Mouse (Mus musculus) CH12.LX (cell line): ENCODE results near the gene Ric1. TPM values are rescaled to one million over a fixed set of nuclear protein-coding genes. Genes with fewer than 3 reads are reported as not detected.

Source experiments
- DNase-seq: peaks from one replicate; pipeline ENCODE4 v3.0.0-alpha.2; 2013; ENCODE audit errors: extremely low read depth
- H3K27ac ChIP-seq: 2 replicates; pipeline ENCODE4 v1.5.1; 2012; ENCODE audit warnings: low read depth, mild to moderate bottlenecking, control low read depth, moderate library complexity; ENCODE audit not compliant: insufficient read depth
- H3K27me3 ChIP-seq: replicated peaks from 2 replicates; pipeline ENCODE3; 2012; ENCODE audit warnings: inconsistent platforms
- H3K36me3 ChIP-seq, 2 experiments: replicated peaks in 1 of 2; 2 replicates each; pipeline versions ENCODE3 to v1.6.1; 2012; ENCODE audit warnings: inconsistent platforms in 1 of 2, low read length in 1 of 2, mild to moderate bottlenecking in 1 of 2, mixed read lengths in 1 of 2, moderate library complexity in 1 of 2; ENCODE audit not compliant: control insufficient read depth in 1 of 2, insufficient read depth in 1 of 2
- H3K4me1 ChIP-seq, 2 experiments: 2 replicates each; pipeline ENCODE4 v1.6.1; 2012; ENCODE audit warnings: inconsistent platforms in 1 of 2, moderate library complexity in 1 of 2; ENCODE audit not compliant: insufficient read depth in 2 of 2, control insufficient read depth in 1 of 2
- H3K4me2 ChIP-seq: 2 replicates; pipeline ENCODE4 v1.6.1; 2012; ENCODE audit warnings: low read depth, mild to moderate bottlenecking, control low read depth; ENCODE audit not compliant: poor library complexity, insufficient read depth, severe bottlenecking
- H3K4me3 ChIP-seq, 3 experiments: fragments of 150-350 bp in 1 of 3; sonication (generic) in 1 of 3; replicated peaks in 1 of 3; 2 replicates each; pipeline versions ENCODE3 to v1.5.1; 2011 to 2012; ENCODE audit warnings: low read depth in 2 of 3, low read length in 2 of 3, mild to moderate bottlenecking in 2 of 3, moderate library complexity in 2 of 3, control low read depth in 1 of 3, improper control_type of control experiment in 1 of 3, inconsistent platforms in 1 of 3, mixed read lengths in 1 of 3; ENCODE audit not compliant: poor library complexity in 1 of 3
- H3K79me2 ChIP-seq: replicated peaks from 2 replicates; pipeline ENCODE4 v1.6.1; 2012; ENCODE audit warnings: mild to moderate bottlenecking, moderate library complexity; ENCODE audit not compliant: control insufficient read depth, poor library complexity, insufficient read depth, severe bottlenecking; ENCODE audit errors: extremely low read depth
- H3K9ac ChIP-seq: 2 replicates; pipeline ENCODE4 v1.6.1; 2012; ENCODE audit warnings: low read depth, mild to moderate bottlenecking, control low read depth, moderate library complexity; ENCODE audit not compliant: insufficient read depth
- H3K9me3 ChIP-seq: replicated peaks from 2 replicates; pipeline ENCODE3; 2012; ENCODE audit warnings: low read length, inconsistent platforms, mixed read lengths
- CTCF ChIP-seq, 2 experiments: IDR thresholded peaks in 1 of 2; conservative IDR thresholded peaks in 1 of 2; 2 replicates each; pipeline ENCODE4 v1.5.1; 2011 to 2012; ENCODE audit warnings: low read depth in 2 of 2, low read length in 2 of 2, improper control_type of control experiment in 1 of 2, inconsistent platforms in 1 of 2, mild to moderate bottlenecking in 1 of 2, moderate library complexity in 1 of 2
- ELF1 ChIP-seq: IDR thresholded peaks from 2 replicates; pipeline ENCODE4 v1.6.1; 2014; ENCODE audit warnings: low read depth, mild to moderate bottlenecking, inconsistent platforms, low read length, improper control_type of control experiment
- EP300 ChIP-seq: IDR thresholded peaks from 2 replicates; pipeline ENCODE4 v1.6.1; 2011; ENCODE audit warnings: low read length, improper control_type of control experiment
- GABPA ChIP-seq: IDR thresholded peaks from 2 replicates; pipeline ENCODE4 v1.6.1; 2012; ENCODE audit warnings: low read depth, low read length, improper control_type of control experiment, inconsistent platforms; ENCODE audit not compliant: insufficient replicate concordance
- JUN ChIP-seq: IDR thresholded peaks from 2 replicates; pipeline ENCODE4 v1.6.1; 2011; ENCODE audit warnings: low read depth, mild to moderate bottlenecking, low read length, improper control_type of control experiment, moderate library complexity; ENCODE audit not compliant: insufficient read depth
- JUND ChIP-seq: conservative IDR thresholded peaks from 2 replicates; pipeline ENCODE4 v1.6.1; 2011; ENCODE audit warnings: low read depth, low read length, improper control_type of control experiment
- KAT2A ChIP-seq: IDR thresholded peaks from 2 replicates; pipeline ENCODE4 v1.6.1; 2012; ENCODE audit warnings: low read length, improper control_type of control experiment, inconsistent platforms; ENCODE audit not compliant: insufficient replicate concordance
- MAX ChIP-seq: IDR thresholded peaks from 2 replicates; pipeline ENCODE4 v1.6.1; 2011; ENCODE audit warnings: low read length, improper control_type of control experiment
- MEF2A ChIP-seq: IDR thresholded peaks from 2 replicates; pipeline ENCODE4 v1.6.1; 2014; ENCODE audit warnings: low read depth, mild to moderate bottlenecking, inconsistent platforms, low read length, improper control_type of control experiment, borderline replicate concordance
- MXI1 ChIP-seq: IDR thresholded peaks from 2 replicates; pipeline ENCODE4 v1.6.1; 2011; ENCODE audit warnings: mild to moderate bottlenecking, low read depth, low read length, improper control_type of control experiment
- NELFE ChIP-seq: IDR thresholded peaks from 2 replicates; pipeline ENCODE4 v1.6.1; 2011; ENCODE audit warnings: low read depth, low read length, improper control_type of control experiment
- NRF1 ChIP-seq: IDR thresholded peaks from 2 replicates; pipeline ENCODE4 v1.6.1; 2014; ENCODE audit warnings: low read depth, mild to moderate bottlenecking, inconsistent platforms, low read length, improper control_type of control experiment, moderate library complexity
- POLR2AphosphoS2 ChIP-seq: IDR thresholded peaks from 2 replicates; pipeline ENCODE4 v1.6.1; 2011; ENCODE audit warnings: low read depth, low read length, improper control_type of control experiment
- RAD21 ChIP-seq: IDR thresholded peaks from 2 replicates; pipeline ENCODE4 v1.6.1; 2011; ENCODE audit warnings: low read depth, mild to moderate bottlenecking, low read length, improper control_type of control experiment, moderate library complexity
- TCF12 ChIP-seq: IDR thresholded peaks from 2 replicates; pipeline ENCODE4 v1.6.1; 2014; ENCODE audit warnings: low read depth, mild to moderate bottlenecking, inconsistent platforms, low read length, improper control_type of control experiment
- USF1 ChIP-seq: IDR thresholded peaks from 2 replicates; pipeline ENCODE4 v1.6.1; 2014; ENCODE audit warnings: low read depth, mild to moderate bottlenecking, inconsistent platforms, low read length, improper control_type of control experiment
- ZKSCAN1 ChIP-seq: IDR thresholded peaks from 2 replicates; pipeline ENCODE4 v1.6.1; 2012; ENCODE audit warnings: low read depth, inconsistent platforms, low read length, improper control_type of control experiment, borderline replicate concordance
- ZMIZ1 ChIP-seq: IDR thresholded peaks from 2 replicates; pipeline ENCODE4 v1.6.1; 2012; ENCODE audit warnings: low read depth, mild to moderate bottlenecking, inconsistent platforms, low read length, improper control_type of control experiment
- ZNF384 ChIP-seq: IDR thresholded peaks from 2 replicates; pipeline ENCODE4 v1.6.1; 2012; ENCODE audit warnings: low read depth, low read length, improper control_type of control experiment, inconsistent platforms
- dilution Hi-C: fragments of 300-500 bp; cut with MboI; formaldehyde crosslinking; loops from 2 replicates; pipeline ENCODE4 v1.14.3; 2020; ENCODE audit warnings: low sequenced_read_pairs; ENCODE audit not compliant: extremely low pct_unique_long_range_greater_than_20kb, extremely low pct_ligation_motif_present
- in situ Hi-C: fragments of 300-500 bp; cut with MboI; formaldehyde crosslinking; loops from 3 replicates; pipeline ENCODE4 v1.14.3; 2019; ENCODE audit warnings: low sequenced_read_pairs, low pct_ligation_motif_present, low pct_unique_long_range_greater_than_20kb, mixed read lengths
- polyA plus RNA-seq: library from polyadenylated mRNA; unstranded; fragments of >175 nt; gene quantifications from 2 replicates; pipeline ENCODE4 v1.2.1, GENCODE M21; 2012; ENCODE audit warnings: low read depth; ENCODE audit not compliant: insufficient read length
- total RNA-seq, 2 experiments: library from RNA; depleted of rRNA; stranded (reverse); fragments of 300-350 nt in 1 of 2; fragments of >200 nt in 1 of 2; gene quantifications; 2 replicates each; pipeline ENCODE4 v1.2.3; 2012 to 2014

Ric1 gene
- total and polyA plus RNA-seq, 3 experiments: 11.2 to 17.9 (median 16.3) TPM

DNA sequence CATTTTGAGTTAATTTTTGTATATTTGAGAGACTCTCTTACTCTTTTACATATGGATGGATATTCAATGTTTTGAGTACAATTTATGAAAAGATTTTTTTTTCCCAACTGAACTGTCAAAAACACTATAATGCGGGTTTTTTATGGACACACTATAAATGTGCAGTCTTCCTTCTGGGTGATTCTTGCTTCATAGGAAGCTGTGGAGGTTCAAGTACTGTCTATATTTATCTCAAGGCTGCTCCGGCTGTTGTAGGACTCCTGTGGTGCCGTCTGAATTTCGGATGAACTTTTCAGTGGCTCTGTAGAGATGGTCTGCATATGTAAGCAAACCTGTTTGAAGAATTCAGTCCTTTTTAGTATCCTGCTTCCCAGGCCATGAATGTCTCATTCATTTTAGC is 86.1 kb downstream of the Ric1 start:
- no peak for TF ChIP-seq MEF2A
- no peak for TF ChIP-seq RAD21
- no peak for TF ChIP-seq POLR2AphosphoS2
- no peak for TF ChIP-seq JUND
- TF ChIP-seq NELFE: no peak
- no peak for TF ChIP-seq MXI1
- TF ChIP-seq KAT2A: no peak
- TF ChIP-seq CTCF (conservative IDR thresholded peaks at IDR 0.05 in 1 of 2, IDR thresholded peaks at IDR 0.05 in 1 of 2; ENCODE audit: low read depth in 2 of 2, low read length in 2 of 2): no peak
- TF ChIP-seq GABPA: no peak
- no peak for TF ChIP-seq ELF1
- no peak for TF ChIP-seq ZNF384
- TF ChIP-seq USF1: no peak
- TF ChIP-seq ZKSCAN1: no peak
- no peak for TF ChIP-seq NRF1
- no peak for TF ChIP-seq EP300
- TF ChIP-seq MAX: no peak
- H3K4me2 ChIP-seq: no peak overlapping the region
- H3K36me3 ChIP-seq: peaks cover 35 to 70% of the 10 kb centered on the region in 2 experiments
- no peaks in the 10 kb centered on the region for H3K79me2 ChIP-seq
- H3K4me1 ChIP-seq: peaks cover 0 to 12% of the 10 kb centered on the region in 2 experiments; a peak in 2 of 4 replicates
- DNase-seq: no peak
- in situ Hi-C loops: no loop called here
- no peak overlapping the region for H3K4me3 ChIP-seq
- no peaks in the 10 kb centered on the region for H3K9me3 ChIP-seq
- dilution Hi-C loops: no loop called here
- H3K27me3 ChIP-seq: no peaks in the 10 kb centered on the region
- no peak overlapping the region for H3K27ac ChIP-seq
- no peak overlapping the region for H3K9ac ChIP-seq

GRCm38 (mm10) chr19:29610907-29611306 is 88.8 kb downstream of the Ric1 start:
- H3K9ac ChIP-seq: no peak overlapping the region
- H3K27me3 ChIP-seq: no peaks in the 10 kb centered on the region
- no peak overlapping the region for H3K4me3 ChIP-seq
- dilution Hi-C loops: no loop called here
- H3K79me2 ChIP-seq: no peaks in the 10 kb centered on the region
- no peak overlapping the region for H3K27ac ChIP-seq
- DNase-seq: no peak
- in situ Hi-C loops: no loop called here
- no peaks in the 10 kb centered on the region for H3K9me3 ChIP-seq
- TF ChIP-seq ZMIZ1 (no peak), MAX (no peak), EP300 (no peak), NELFE (no peak), TCF12 (no peak), MEF2A (no peak), JUN (no peak)
- no peak overlapping the region for H3K4me2 ChIP-seq
- H3K4me1 ChIP-seq: peaks cover 0 to 12% of the 10 kb centered on the region in 2 experiments; a peak in 2 of 4 replicates
- peaks cover 42 to 79% of the 10 kb centered on the region in 2 experiments for H3K36me3 ChIP-seq
